Mouse (Mus musculus) neural tube, embryonic 15.5 days (tissue): ENCODE data around the gene Sumo3. TPM values are rescaled to one million over a fixed set of nuclear protein-coding genes. Genes with fewer than 3 reads are reported as not detected.
A peak's percentile ranks its signal among the peaks of the same experiment; 100 is the strongest.

Experiments used
- ATAC-seq: fragments of 200-750 bp; cut with Nextera tagmentation; 2 replicates; pipeline ENCODE4 v1.8.0; 2017; ENCODE audit warnings: mild to moderate bottlenecking, moderate TSS enrichment, moderate library complexity; ENCODE audit not compliant: low FRiP score
- H3K27ac ChIP-seq: fragments of 300-500 bp; sonication (generic); replicated peaks from 2 replicates; pipeline ENCODE4 v1.5.1; 2015; ENCODE audit warnings: mild to moderate bottlenecking, inconsistent platforms
- H3K27me3 ChIP-seq: fragments of 300-500 bp; sonication (generic); replicated peaks from 2 replicates; pipeline ENCODE4 v1.6.1; 2015; ENCODE audit warnings: inconsistent platforms
- H3K36me3 ChIP-seq: fragments of 300-500 bp; sonication (generic); 2 replicates; pipeline ENCODE4 v1.6.1; 2015; ENCODE audit warnings: inconsistent platforms
- H3K4me1 ChIP-seq: fragments of 300-500 bp; sonication (generic); 2 replicates; pipeline ENCODE4 v1.6.1; 2015; ENCODE audit warnings: inconsistent platforms
- H3K4me2 ChIP-seq: fragments of 300-500 bp; sonication (generic); 2 replicates; pipeline ENCODE4 v1.6.1; 2015; ENCODE audit warnings: inconsistent platforms, mild to moderate bottlenecking, moderate library complexity
- H3K4me3 ChIP-seq: fragments of 300-500 bp; sonication (generic); replicated peaks from 2 replicates; pipeline ENCODE4 v1.5.1; 2015; ENCODE audit warnings: mild to moderate bottlenecking, inconsistent platforms
- H3K9ac ChIP-seq: fragments of 300-500 bp; sonication (generic); replicated peaks from 2 replicates; pipeline ENCODE4 v1.6.1; 2015; ENCODE audit warnings: mild to moderate bottlenecking, inconsistent platforms
- H3K9me3 ChIP-seq: fragments of 300-500 bp; sonication (generic); replicated peaks from 2 replicates; pipeline ENCODE4 v1.6.1; 2016; ENCODE audit warnings: inconsistent platforms
- WGBS: fragments of 180-500 bp; shearing (Covaris S2); methylation state at CpG from one replicate; pipeline ENCODE4 v1.1.7; 2015; ENCODE audit warnings: mixed read lengths; 5-methylcytosine and 5-hydroxymethylcytosine counted together
- polyA plus RNA-seq: library from polyadenylated mRNA; unstranded; fragments of >200 nt; fragmentation: Nextera tagmentation; extraction: Ambion mirVana; gene quantifications from 2 replicates; pipeline ENCODE4 v1.2.1, GENCODE M21; 2015

The Sumo3 gene
- polyA plus RNA-seq, 1 experiment from 2014 or later, result 275 TPM

DNA sequence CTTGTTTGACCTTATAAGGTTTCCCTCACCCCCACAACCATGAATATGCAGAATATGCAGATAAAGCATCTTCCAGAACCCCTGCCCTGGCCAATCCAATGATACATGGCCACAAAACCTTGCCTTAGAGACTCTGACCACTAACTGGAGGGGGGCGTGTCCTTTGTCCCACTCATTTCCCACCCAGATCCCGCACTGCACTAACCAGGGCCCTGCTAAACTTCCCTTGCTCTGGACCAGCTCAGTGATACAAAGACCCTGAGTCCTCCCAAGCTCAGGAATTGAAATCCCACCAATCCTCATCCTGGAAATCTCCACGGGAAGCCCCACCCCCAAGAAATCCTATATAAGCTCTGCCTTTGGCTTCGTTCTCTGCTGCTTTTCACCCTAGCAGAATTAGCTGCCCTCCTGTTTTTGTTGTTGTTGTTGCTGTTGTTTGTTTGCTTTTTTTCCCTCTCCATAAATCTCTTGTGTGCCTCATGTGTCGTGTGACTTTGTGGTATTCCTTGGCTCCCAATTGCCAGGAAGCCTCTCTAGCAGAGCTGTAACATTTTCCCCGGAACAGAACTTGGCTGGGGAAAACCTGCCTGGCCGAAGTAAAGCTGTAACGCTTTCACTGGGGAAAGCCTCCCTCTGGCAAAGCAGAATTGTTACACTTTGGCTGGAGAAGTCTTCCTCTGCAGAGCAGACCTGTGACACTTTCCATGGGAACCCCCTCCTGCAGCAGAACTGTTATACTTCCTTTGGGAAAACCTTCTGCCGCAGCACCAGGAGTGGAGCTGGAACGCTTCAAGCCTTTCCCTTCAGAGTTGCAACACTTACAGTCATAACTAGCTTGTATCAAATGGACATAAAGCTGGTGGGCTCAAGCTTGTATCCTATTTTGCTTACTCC lies 25.6 kb upstream of the Sumo3 start:
- H3K4me3 ChIP-seq, result no peak overlapping the region
- no peaks in the 10 kb centered on the region for H3K36me3 ChIP-seq
- no peak overlapping the region for H3K9ac ChIP-seq
- ATAC-seq, result no peak
- H3K4me2 ChIP-seq, result peak overlapping the region; percentile 93; the same call in 1 of the 2 replicates
- no peaks in the 10 kb centered on the region for H3K9me3 ChIP-seq
- 63% methylated on average over 10 of the region's 10 CpGs for WGBS
- peak overlapping the region; percentile 30; the same call in 1 of the 2 replicates for H3K27ac ChIP-seq
- 0 out of 2 replicates have a peak, but pooled peaks cover 5% of the 10 kb centered on the region for H3K27me3 ChIP-seq
- peaks cover 30% of the 10 kb centered on the region for H3K4me1 ChIP-seq

DNA sequence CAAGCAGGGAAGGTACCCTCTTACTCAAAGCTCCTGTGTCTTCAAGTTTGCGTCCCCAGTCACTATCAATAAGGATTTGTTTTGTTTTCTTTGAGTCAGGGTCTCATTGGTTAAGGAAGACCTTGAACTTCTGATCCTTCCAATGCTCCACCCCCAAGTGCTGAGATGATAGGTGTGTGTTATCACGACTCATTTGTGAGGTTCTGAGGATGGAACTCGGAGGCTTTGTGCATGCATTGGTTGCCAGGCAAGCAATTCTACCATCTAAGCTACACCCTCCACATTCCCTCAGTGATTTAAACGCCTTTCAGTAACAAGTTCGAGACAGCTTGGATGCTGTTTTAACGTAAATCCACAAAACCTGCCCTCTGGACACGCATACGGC lies 24.9 kb upstream of the Sumo3 start:
- Histone ChIP-seq H3K4me1 (peaks cover 34% of the 10 kb centered on the region), H3K4me2 (peak overlapping the region; percentile 93), H3K27ac (peak overlapping the region; percentile 89), H3K36me3 (no peaks in the 10 kb centered on the region), H3K9ac (peak overlapping the region; percentile 63), H3K27me3 (0 out of 2 replicates have a peak, but pooled peaks cover 5% of the 10 kb centered on the region), H3K4me3 (peak overlapping the region; percentile 79), H3K9me3 (no peaks in the 10 kb centered on the region)
- peak; percentile 36 for ATAC-seq
- WGBS, result 10% methylated on average over 8 of the region's 8 CpGs

DNA sequence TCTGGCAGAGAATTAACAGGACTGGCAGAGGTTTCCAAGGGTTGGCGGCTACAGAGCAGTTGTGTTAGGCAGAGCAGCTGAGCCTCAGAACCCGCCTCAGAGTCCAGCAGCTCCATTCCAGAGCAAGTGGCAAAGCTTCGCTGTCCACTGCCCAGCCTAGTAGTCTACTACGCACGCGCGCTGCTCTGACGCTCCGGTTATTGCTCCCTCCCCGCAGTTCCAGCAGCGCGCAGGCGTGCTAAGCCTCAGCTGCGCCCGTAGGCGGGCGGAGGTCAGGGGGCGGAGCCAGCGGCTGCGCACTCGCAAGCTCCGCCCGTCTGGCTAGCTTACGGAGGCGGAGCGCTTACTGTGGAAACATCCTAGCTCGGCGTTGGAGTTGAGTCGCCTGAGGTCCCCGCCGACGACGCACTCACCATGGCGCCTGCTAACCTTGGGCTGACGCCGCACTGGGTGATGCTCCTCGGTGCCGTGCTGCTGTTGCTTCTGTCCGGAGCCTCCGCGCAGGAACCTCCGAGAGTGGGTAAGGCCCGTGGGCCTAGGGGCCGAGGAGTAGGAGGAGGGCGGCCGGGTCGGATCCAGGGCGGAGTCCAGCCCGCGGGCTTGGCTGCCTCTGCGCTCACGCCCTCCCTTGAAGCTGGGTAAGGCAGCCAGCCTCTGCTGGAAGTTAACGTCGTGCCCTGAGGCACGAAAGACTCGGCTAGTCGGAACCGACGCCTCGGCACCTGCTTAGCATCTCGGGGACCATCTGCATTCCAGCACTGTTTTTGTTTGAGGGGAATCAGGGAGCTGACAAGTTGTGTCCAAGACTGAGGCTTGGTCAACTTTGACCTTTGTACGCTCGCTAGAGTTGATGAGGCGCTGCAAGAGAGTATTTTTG lies 24.3 kb upstream of the Sumo3 start, which contains the start of gene Pttg1ip:
Pttg1ip (plus strand) TSS at position 313 of the 877 bp plus-strand sequence.
- under 1% methylated on average over 64 of the region's 64 CpGs for WGBS
- Histone ChIP-seq H3K36me3 (no peaks in the 10 kb centered on the region), H3K4me2 (peak within 1 kb of the TSS; percentile 93), H3K9ac (peak within 1 kb of the TSS; percentile 81), H3K27me3 (0 out of 2 replicates have a peak, but pooled peaks cover 5% of the 10 kb centered on the region), H3K27ac (peak within 1 kb of the TSS; percentile 89), H3K4me3 (peak within 1 kb of the TSS; percentile 79), H3K9me3 (no peaks in the 10 kb centered on the region), H3K4me1 (peaks cover 39% of the 10 kb centered on the region)
- peak; percentile 97 for ATAC-seq

DNA sequence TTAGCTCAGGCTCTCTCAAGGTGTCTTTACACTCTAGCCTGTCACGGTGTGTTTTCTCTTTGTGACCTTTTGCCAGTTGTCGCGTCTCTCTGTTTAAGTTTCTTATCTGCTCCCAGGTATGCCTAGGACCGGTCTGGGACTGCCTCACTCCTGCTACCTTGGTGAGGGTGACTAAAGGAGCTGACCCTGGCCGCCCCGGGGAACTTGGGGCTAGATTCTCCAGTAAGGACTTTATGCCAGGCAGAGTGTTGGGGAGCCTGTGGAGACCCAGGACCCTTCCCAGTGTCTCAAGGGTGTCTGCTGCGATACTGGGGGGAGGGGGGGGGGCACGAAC lies 23.6 kb upstream of the Sumo3 start:
- WGBS, result 14% methylated on average over 8 of the region's 8 CpGs
- ATAC-seq, result 0 out of 2 replicates have a peak, but pooled peaks have one; percentile 4
- H3K9me3 ChIP-seq, result no peaks in the 10 kb centered on the region
- 0 out of 2 replicates have a peak, but pooled peaks cover 5% of the 10 kb centered on the region for H3K27me3 ChIP-seq
- H3K4me2 ChIP-seq, result peak overlapping the region; percentile 93
- H3K9ac ChIP-seq, result peak overlapping the region; percentile 81
- peak overlapping the region; percentile 89; the same call in 1 of the 2 replicates for H3K27ac ChIP-seq
- H3K4me3 ChIP-seq, result peak overlapping the region; percentile 79
- peaks cover 45% of the 10 kb centered on the region for H3K4me1 ChIP-seq
- H3K36me3 ChIP-seq, result no peaks in the 10 kb centered on the region; the same call in 1 of the 2 replicates

DNA sequence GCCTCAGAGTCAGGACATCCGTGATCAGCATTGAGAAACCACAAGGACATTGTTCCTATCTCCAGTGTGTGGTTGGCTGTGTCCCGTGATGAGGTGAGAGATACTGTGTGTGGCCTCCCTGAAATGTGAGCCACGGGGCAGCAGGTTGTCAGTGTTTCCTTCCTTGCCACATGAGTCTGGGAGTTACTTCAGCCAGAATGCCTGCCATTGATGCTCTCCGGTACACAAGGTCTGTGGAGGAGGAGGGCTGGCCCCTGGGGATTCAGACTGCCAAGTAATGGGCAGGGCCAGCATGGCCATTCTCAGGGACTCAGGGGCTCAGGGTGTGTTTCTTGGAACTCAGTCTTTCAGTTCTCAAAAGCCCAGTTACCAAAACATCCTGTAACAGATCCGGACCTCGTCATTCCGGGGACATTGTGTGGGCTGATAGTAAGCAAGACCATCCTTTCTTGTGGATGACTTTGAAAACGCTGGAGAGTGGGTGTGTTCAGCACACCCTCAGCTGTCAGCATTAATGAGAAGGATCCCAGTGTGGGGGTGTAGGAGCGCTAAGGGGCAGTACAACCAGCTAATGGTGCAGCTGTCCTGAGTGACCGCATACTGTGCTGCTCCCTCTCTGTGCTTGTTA lies 22.0 kb upstream of the Sumo3 start:
- Histone ChIP-seq H3K27me3 (no peaks in the 10 kb centered on the region), H3K4me1 (peaks cover 50% of the 10 kb centered on the region), H3K4me2 (0 out of 2 replicates have a peak overlapping the region, but pooled peaks have one; percentile 7), H3K4me3 (no peak overlapping the region), H3K36me3 (peaks cover 8% of the 10 kb centered on the region), H3K9ac (no peak overlapping the region; the same call in 1 of the 2 replicates), H3K9me3 (no peaks in the 10 kb centered on the region), H3K27ac (no peak overlapping the region)
- WGBS, result 78% methylated on average over 10 of the region's 10 CpGs
- no peak for ATAC-seq

DNA sequence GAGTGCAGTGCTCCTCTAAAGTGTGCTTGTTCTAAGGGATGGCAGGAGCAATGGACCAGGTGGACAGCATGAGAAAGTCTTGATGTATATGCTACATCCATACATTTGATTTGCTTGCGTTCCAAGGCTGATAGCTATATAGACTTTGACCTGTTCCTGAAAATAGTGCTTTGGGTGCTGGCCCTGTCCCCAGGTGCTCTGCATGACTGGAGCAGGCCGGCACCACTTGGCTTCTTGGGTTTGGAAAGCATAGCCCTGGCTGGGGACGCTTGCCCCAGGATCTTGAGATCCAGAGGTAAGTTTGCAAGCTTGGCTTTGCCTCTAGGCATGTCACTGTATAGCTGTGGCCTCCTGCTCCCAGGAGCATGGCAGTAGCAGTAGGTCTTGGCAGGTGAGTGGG lies 19.3 kb upstream of the Sumo3 start:
- Histone ChIP-seq H3K36me3 (peaks cover 23% of the 10 kb centered on the region), H3K27me3 (no peaks in the 10 kb centered on the region), H3K9ac (no peak overlapping the region), H3K9me3 (no peaks in the 10 kb centered on the region), H3K27ac (no peak overlapping the region), H3K4me1 (peaks cover 54% of the 10 kb centered on the region), H3K4me3 (no peak overlapping the region), H3K4me2 (no peak overlapping the region)
- ATAC-seq, result no peak
- WGBS, result 93% methylated on average over 3 of the region's 3 CpGs

DNA sequence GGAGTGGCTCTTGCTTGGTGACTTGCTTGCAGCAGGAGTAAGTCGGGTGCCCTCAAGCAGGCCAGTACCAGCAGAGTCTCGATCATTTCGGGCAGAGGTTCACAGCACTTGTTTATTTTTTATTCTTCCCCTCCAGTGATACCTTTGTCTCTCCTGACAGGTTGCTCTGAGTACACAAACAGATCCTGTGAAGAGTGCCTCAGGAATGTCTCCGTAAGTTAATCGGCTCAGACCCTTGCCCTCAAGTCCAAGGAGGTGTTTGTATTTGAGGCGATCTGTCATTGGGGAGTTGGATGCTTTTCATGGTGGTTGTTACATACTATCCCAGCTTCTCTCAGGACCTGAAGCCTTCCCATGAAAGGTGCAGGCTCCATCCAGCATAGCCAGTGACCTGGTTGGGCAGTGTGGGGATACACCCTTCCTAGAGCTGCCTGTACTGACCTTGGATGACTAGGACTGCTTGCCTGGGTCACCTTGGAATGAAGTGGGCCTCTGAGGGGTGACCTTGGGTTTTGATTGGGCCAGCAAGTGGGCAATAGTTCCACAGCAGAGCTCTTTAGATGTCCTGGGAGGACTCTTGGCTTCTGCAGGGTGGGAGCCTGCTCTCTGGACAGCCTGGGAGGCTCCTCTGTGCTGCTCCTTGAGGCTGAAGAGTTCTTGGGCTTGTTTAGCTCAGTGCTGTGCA lies 18.7 kb upstream of the Sumo3 start:
- no peak overlapping the region for H3K27ac ChIP-seq
- H3K4me2 ChIP-seq, result no peak overlapping the region
- H3K27me3 ChIP-seq, result no peaks in the 10 kb centered on the region
- WGBS, result 95% methylated on average over 6 of the region's 6 CpGs
- peaks cover 51% of the 10 kb centered on the region for H3K4me1 ChIP-seq
- H3K9ac ChIP-seq, result no peak overlapping the region
- H3K36me3 ChIP-seq, result peaks cover 23% of the 10 kb centered on the region
- no peaks in the 10 kb centered on the region for H3K9me3 ChIP-seq
- no peak for ATAC-seq
- no peak overlapping the region for H3K4me3 ChIP-seq

DNA sequence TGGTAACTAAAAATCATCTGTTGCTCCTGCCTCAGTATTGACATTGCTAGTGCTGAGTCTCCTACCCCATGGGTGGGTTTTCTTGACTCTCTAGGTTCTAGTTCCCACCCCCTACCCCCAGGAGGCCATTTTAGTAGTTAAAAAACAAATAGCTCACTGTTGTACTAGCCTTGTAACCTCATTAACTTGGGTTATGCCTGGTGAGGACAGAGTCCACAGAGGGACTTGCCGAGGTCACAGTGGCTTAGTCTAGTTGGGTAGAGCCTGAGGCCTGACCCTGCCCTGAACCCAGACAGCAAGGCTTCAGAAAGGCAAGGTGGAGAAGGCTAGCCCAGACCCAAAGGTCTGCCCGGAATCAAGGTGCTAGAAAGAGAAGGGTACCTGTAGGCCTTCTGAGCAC lies 17.9 kb upstream of the Sumo3 start:
- Histone ChIP-seq H3K27me3 (no peaks in the 10 kb centered on the region), H3K36me3 (peaks cover 31% of the 10 kb centered on the region), H3K4me3 (no peak overlapping the region), H3K4me1 (peaks cover 43% of the 10 kb centered on the region), H3K9me3 (no peaks in the 10 kb centered on the region), H3K27ac (no peak overlapping the region), H3K4me2 (no peak overlapping the region), H3K9ac (no peak overlapping the region)
- no peak for ATAC-seq
- 85% methylated on average over 2 of the region's 2 CpGs for WGBS

DNA sequence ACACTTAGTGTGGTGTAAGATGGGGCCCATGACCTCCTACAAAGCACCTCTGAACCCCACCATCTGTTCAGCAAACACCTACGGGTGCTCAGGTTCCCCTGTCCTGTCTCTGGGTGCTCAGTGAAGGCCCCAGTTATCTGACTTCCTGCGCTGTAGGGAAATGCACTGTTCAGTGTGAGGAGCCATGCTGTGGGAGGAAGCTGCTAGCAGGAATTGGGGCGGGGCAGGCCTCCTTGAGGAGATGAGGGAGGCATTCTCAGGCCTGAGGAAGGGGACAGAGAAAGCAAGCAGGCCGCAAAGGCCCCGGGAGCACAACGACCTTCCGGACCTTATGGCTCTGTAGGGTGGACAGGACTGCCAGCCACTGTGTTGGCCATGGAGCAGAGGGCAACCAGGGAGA lies 16.8 kb upstream of the Sumo3 start:
- no peak overlapping the region for H3K9ac ChIP-seq
- ATAC-seq, result no peak
- H3K4me3 ChIP-seq, result no peak overlapping the region
- peaks cover 32% of the 10 kb centered on the region for H3K4me1 ChIP-seq
- H3K9me3 ChIP-seq, result no peaks in the 10 kb centered on the region
- H3K4me2 ChIP-seq, result no peak overlapping the region
- no peaks in the 10 kb centered on the region for H3K27me3 ChIP-seq
- 81% methylated on average over 7 of the region's 7 CpGs for WGBS
- peaks cover 42% of the 10 kb centered on the region for H3K36me3 ChIP-seq
- H3K27ac ChIP-seq, result peak overlapping the region; percentile 41; the same call in 1 of the 2 replicates

DNA sequence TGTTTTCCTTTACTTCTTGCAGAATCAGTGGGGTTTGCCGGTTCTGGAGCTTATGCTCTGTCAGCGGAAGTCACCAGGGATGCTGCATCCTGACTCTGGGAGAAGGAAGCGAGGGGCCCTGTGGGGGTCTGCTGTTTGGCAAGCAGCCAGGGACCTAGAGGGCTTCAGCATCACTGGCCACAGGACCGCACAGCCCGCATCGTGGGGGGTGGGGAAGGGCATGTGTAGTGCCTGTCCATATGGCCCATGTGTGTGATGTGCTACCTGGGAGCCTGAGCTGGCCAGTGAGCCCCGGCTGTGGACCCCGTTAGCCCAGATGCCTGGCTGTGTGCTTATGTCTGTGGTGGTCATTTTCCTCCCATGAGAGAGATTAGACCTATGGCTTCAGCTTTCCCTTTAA lies 16.1 kb upstream of the Sumo3 start:
- Histone ChIP-seq H3K4me2 (no peak overlapping the region), H3K4me1 (peaks cover 32% of the 10 kb centered on the region), H3K36me3 (peaks cover 48% of the 10 kb centered on the region), H3K4me3 (no peak overlapping the region), H3K9me3 (no peaks in the 10 kb centered on the region), H3K27me3 (no peaks in the 10 kb centered on the region), H3K9ac (no peak overlapping the region), H3K27ac (peak overlapping the region; percentile 41; the same call in 1 of the 2 replicates)
- peak; percentile 39; the same call in 1 of the 2 replicates for ATAC-seq
- 69% methylated on average over 8 of the region's 8 CpGs for WGBS
